Mouse (Mus musculus): Measurements from ENCODE around the gene Sept9.

Sept9 gene

GRCm38 (mm10) chr11:117176304-117176703, 23.2 kb upstream of the Sept9 start:
- DNase-seq (ENCODE audit: low read depth) = no peak

GRCm38 (mm10) chr11:117176900-117177299, 22.6 kb upstream of the Sept9 start:
- DNase-seq (ENCODE audit: low read depth) = no peak

- peak; percentile 56 for DNase-seq (ENCODE audit: low read depth)
Observed at GRCm38 (mm10) chr11:117177303-117177979, 22.0 kb upstream of the Sept9 start.

GRCm38 (mm10) chr11:117179902-117180301, 19.6 kb upstream of the Sept9 start:
- no peak for DNase-seq (ENCODE audit: low read depth)

GRCm38 (mm10) chr11:117182808-117183207, 16.7 kb upstream of the Sept9 start:
- DNase-seq (ENCODE audit: low read depth) = peak; percentile 55

GRCm38 (mm10) chr11:117183299-117183698, 16.2 kb upstream of the Sept9 start:
- DNase-seq (ENCODE audit: low read depth) = no peak

- DNase-seq (ENCODE audit: low read depth) = no peak
Observed at GRCm38 (mm10) chr11:117183841-117184240, 15.6 kb upstream of the Sept9 start.

GRCm38 (mm10) chr11:117185076-117185933, 14.2 kb upstream of the Sept9 start:
- DNase-seq (ENCODE audit: low read depth) = no peak

GRCm38 (mm10) chr11:117191524-117191923, 7.9 kb upstream of the Sept9 start:
- DNase-seq (ENCODE audit: low read depth) = no peak

GRCm38 (mm10) chr11:117194475-117194937, 5.0 kb upstream of the Sept9 start:
- DNase-seq (ENCODE audit: low read depth) = no peak

GRCm38 (mm10) chr11:117195616-117196015, 3.8 kb upstream of the Sept9 start:
- no peak for DNase-seq (ENCODE audit: low read depth)

GRCm38 (mm10) chr11:117196681-117197080, 2.8 kb upstream of the Sept9 start:
- DNase-seq (ENCODE audit: low read depth) = no peak

- no peak for DNase-seq (ENCODE audit: low read depth)
Observed at GRCm38 (mm10) chr11:117198122-117198521, 1.3 kb upstream of the Sept9 start.

GRCm38 (mm10) chr11:117201846-117202245, 2.4 kb downstream of the Sept9 start:
- DNase-seq (ENCODE audit: low read depth) = no peak

GRCm38 (mm10) chr11:117204606-117205005, 5.1 kb downstream of the Sept9 start:
- no peak for DNase-seq (ENCODE audit: low read depth)

GRCm38 (mm10) chr11:117205042-117205441, 5.6 kb downstream of the Sept9 start:
- no peak for DNase-seq (ENCODE audit: low read depth)

- no peak for DNase-seq (ENCODE audit: low read depth)
Observed at GRCm38 (mm10) chr11:117205447-117205846, 6.0 kb downstream of the Sept9 start.

- no peak for DNase-seq (ENCODE audit: low read depth)
Observed at GRCm38 (mm10) chr11:117207436-117207835, 8.0 kb downstream of the Sept9 start.

- peak; percentile 40 for DNase-seq (ENCODE audit: low read depth)
Observed at GRCm38 (mm10) chr11:117208151-117208673, 8.8 kb downstream of the Sept9 start.

- DNase-seq (ENCODE audit: low read depth) = no peak
Observed at GRCm38 (mm10) chr11:117216713-117217112, 17.3 kb downstream of the Sept9 start.

- DNase-seq (ENCODE audit: low read depth) = no peak
Observed at GRCm38 (mm10) chr11:117218070-117218469, 18.6 kb downstream of the Sept9 start.

- DNase-seq (ENCODE audit: low read depth) = no peak
Observed at GRCm38 (mm10) chr11:117218498-117218897, 19.0 kb downstream of the Sept9 start.

- no peak for DNase-seq (ENCODE audit: low read depth)
Observed at GRCm38 (mm10) chr11:117220777-117221176, 21.3 kb downstream of the Sept9 start.

All from fibroblast of lung, adult 2 months (primary cell).